Mouse (Mus musculus) lung, embryonic 16.5 days (tissue): Measurements from ENCODE around the gene Irf2. TPM values are rescaled to one million over a fixed set of nuclear protein-coding genes. Genes with fewer than 3 reads are reported as not detected.

ENCODE experiments used
- ATAC-seq: fragments of 200-750 bp; cut with Nextera tagmentation; 2 replicates; pipeline ENCODE4 v1.8.0; 2017; ENCODE audit warnings: low read depth, mild to moderate bottlenecking, moderate library complexity
- H3K27ac ChIP-seq: fragments of 300-500 bp; sonication (generic); 2 replicates; pipeline ENCODE4 v1.5.1; 2014; ENCODE audit warnings: mild to moderate bottlenecking, control low read depth, low read length
- H3K27me3 ChIP-seq: fragments of 300-500 bp; sonication (generic); 2 replicates; pipeline ENCODE4 v1.6.1; 2014; ENCODE audit warnings: low read depth, low read length, mixed read lengths; ENCODE audit not compliant: control insufficient read depth, insufficient read depth
- H3K36me3 ChIP-seq: fragments of 300-500 bp; sonication (generic); 2 replicates; pipeline ENCODE4 v1.6.1; 2014; ENCODE audit warnings: low read length; ENCODE audit not compliant: control insufficient read depth, insufficient read depth
- H3K4me1 ChIP-seq: fragments of 300-500 bp; sonication (generic); replicated peaks from 2 replicates; pipeline ENCODE4 v1.6.1; 2014; ENCODE audit warnings: low read length, mixed read lengths; ENCODE audit not compliant: control insufficient read depth, insufficient read depth
- H3K4me2 ChIP-seq: fragments of 300-500 bp; sonication (generic); 2 replicates; pipeline ENCODE4 v1.6.1; 2014; ENCODE audit warnings: low read depth, low read length, control low read depth
- H3K4me3 ChIP-seq: fragments of 300-500 bp; sonication (generic); 2 replicates; pipeline ENCODE4 v1.5.1; 2014; ENCODE audit warnings: mild to moderate bottlenecking, low read length, control low read depth
- H3K9ac ChIP-seq: fragments of 300-500 bp; sonication (generic); 2 replicates; pipeline ENCODE4 v1.6.1; 2014; ENCODE audit warnings: low read length, control low read depth
- H3K9me3 ChIP-seq: fragments of 300-500 bp; sonication (generic); 2 replicates; pipeline ENCODE4 v1.6.1; 2016; ENCODE audit warnings: low read length; ENCODE audit not compliant: control insufficient read depth
- WGBS: fragments of 180-500 bp; shearing (Covaris S2); extraction: QIAGEN DNeasy Blood & Tissue Kit; methylation state at CpG from one replicate; pipeline ENCODE4 v1.1.7; 2014; 5-methylcytosine and 5-hydroxymethylcytosine counted together
- polyA plus RNA-seq: library from polyadenylated mRNA; unstranded; fragments of >200 nt; fragmentation: Nextera tagmentation; extraction: Ambion mirVana; gene quantifications from 2 replicates; pipeline ENCODE4 v1.2.1, GENCODE M21; 2015

The Irf2 gene
- polyA plus RNA-seq, 1 experiment from 2014 or later, result 38.3 TPM

GRCm38 (mm10) chr8:46836011-46836652 is 96.6 kb downstream of the Irf2 start:
- Histone ChIP-seq H3K27ac (no peak overlapping the region), H3K9me3 (no peaks in the 10 kb centered on the region), H3K9ac (no peak overlapping the region), H3K4me1 (no peaks in the 10 kb centered on the region), H3K36me3 (peaks cover 17% of the 10 kb centered on the region), H3K4me3 (no peak overlapping the region), H3K4me2 (no peak overlapping the region), H3K27me3 (no peaks in the 10 kb centered on the region)
- WGBS, result 80% methylated on average over 8 of the region's 8 CpGs
- ATAC-seq, result no peak

DNA sequence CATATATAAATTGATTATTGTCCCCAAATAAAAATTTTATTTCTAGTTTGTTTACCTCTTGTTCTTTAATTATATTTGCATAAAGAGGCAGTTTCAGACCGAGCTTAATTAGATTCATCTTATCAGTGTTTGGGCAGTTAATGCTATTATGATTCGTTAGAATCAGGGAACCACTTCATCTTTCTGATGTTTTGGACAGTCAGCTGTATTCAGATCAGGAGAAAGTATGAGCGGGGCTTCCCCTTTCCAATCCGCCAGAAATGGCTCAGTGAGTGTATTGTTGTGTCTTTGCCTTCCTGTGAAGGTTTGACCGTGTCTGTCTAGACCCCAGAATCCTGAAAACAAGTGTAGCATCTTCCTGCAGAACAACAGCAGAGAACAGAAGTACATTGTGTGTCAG is 97.4 kb downstream of the Irf2 start:
- ATAC-seq, result no peak
- H3K4me3 ChIP-seq, result no peak overlapping the region
- no peak overlapping the region for H3K4me2 ChIP-seq
- H3K36me3 ChIP-seq, result peaks cover 17% of the 10 kb centered on the region
- 70% methylated on average over 5 of the region's 5 CpGs for WGBS
- no peak overlapping the region for H3K9ac ChIP-seq
- 0 out of 2 replicates have a peak, but pooled peaks cover 3% of the 10 kb centered on the region for H3K4me1 ChIP-seq
- H3K27me3 ChIP-seq, result no peaks in the 10 kb centered on the region
- no peaks in the 10 kb centered on the region for H3K9me3 ChIP-seq
- no peak overlapping the region for H3K27ac ChIP-seq

- no peak overlapping the region for H3K9ac ChIP-seq
- H3K4me1 ChIP-seq, result peaks cover 13% of the 10 kb centered on the region
- 61% methylated on average over 5 of the region's 5 CpGs for WGBS
- H3K27me3 ChIP-seq, result no peaks in the 10 kb centered on the region
- no peak overlapping the region for H3K4me3 ChIP-seq
- no peak overlapping the region for H3K4me2 ChIP-seq
- ATAC-seq, result no peak
- no peaks in the 10 kb centered on the region for H3K9me3 ChIP-seq
- H3K27ac ChIP-seq, result no peak overlapping the region
- peaks cover 17% of the 10 kb centered on the region for H3K36me3 ChIP-seq
These were observed 98.5 kb downstream of the Irf2 start for GRCm38 (mm10) chr8:46838052-46838451.

- ATAC-seq, result no peak
- Histone ChIP-seq H3K4me1 (peaks cover 27% of the 10 kb centered on the region), H3K27ac (no peak overlapping the region), H3K4me3 (no peak overlapping the region), H3K4me2 (no peak overlapping the region), H3K9me3 (no peaks in the 10 kb centered on the region), H3K27me3 (no peaks in the 10 kb centered on the region), H3K36me3 (peaks cover 17% of the 10 kb centered on the region), H3K9ac (no peak overlapping the region)
- WGBS, result 85% methylated on average over 4 of the region's 4 CpGs
These were observed 100.9 kb downstream of the Irf2 start for GRCm38 (mm10) chr8:46840390-46840789.

GRCm38 (mm10) chr8:46840791-46841190 is 101.3 kb downstream of the Irf2 start:
- H3K27ac ChIP-seq, result no peak overlapping the region
- no peak overlapping the region for H3K9ac ChIP-seq
- WGBS, result 93% methylated on average over 10 of the region's 10 CpGs
- H3K36me3 ChIP-seq, result peaks cover 18% of the 10 kb centered on the region
- H3K4me1 ChIP-seq, result peaks cover 27% of the 10 kb centered on the region
- no peaks in the 10 kb centered on the region for H3K9me3 ChIP-seq
- ATAC-seq, result no peak
- no peaks in the 10 kb centered on the region for H3K27me3 ChIP-seq
- H3K4me3 ChIP-seq, result no peak overlapping the region
- no peak overlapping the region for H3K4me2 ChIP-seq

DNA sequence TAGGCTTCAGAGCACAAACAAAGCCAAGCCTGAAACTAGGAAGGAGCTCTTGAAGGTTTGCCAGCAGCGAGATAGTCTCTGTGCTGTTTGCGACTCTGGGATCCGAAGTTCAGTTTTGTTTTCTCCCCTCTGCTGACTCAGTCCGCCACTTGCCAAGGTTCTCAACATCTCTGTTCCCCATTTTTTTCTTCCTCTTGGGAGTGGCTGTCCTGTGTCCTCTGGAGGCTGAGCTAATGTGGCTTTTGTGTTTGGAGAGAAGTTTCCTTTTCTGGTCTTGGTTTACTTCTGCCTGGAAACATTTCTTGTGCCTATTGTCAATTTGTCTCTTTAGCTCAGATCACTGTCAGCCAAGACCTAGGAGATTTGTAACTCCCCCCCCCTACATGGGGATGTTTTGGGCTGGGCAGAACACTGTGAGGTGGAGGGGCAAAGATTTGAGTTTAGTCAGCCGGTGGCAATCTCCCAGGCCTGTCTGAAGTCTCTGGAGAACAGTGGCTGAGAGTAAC is 103.2 kb downstream of the Irf2 start:
- peak overlapping the region; percentile 32 for H3K4me2 ChIP-seq
- no peaks in the 10 kb centered on the region for H3K9me3 ChIP-seq
- H3K27me3 ChIP-seq, result no peaks in the 10 kb centered on the region
- H3K9ac ChIP-seq, result peak overlapping the region; percentile 52
- peak; percentile 75 for ATAC-seq
- WGBS, result 11% methylated on average over 5 of the region's 5 CpGs
- H3K4me3 ChIP-seq, result no peak overlapping the region
- peaks cover 27% of the 10 kb centered on the region for H3K4me1 ChIP-seq
- H3K27ac ChIP-seq, result peak overlapping the region; percentile 96
- H3K36me3 ChIP-seq, result peaks cover 28% of the 10 kb centered on the region

DNA sequence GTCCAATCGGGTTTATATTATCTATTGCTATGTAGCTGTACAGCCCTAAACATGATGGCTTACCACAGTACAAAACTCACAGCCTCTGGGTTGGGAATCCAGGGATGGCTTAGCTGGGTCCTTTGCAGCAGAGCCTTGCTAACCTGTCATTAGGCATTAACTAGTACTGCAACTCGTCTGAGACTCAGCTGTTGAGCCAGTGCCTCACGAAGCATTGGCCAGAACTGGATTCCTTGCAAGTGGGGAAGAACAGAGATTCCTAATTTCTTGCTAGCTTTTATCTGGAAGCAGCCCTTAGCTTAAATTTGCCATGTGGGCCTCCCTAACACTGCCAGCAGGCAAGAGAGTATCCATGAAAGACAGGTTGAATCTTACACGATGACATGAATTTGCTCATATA is 104.3 kb downstream of the Irf2 start:
- no peak overlapping the region for H3K9ac ChIP-seq
- H3K36me3 ChIP-seq, result peaks cover 25% of the 10 kb centered on the region
- H3K4me2 ChIP-seq, result no peak overlapping the region
- 85% methylated on average over 4 of the region's 4 CpGs for WGBS
- no peak for ATAC-seq
- H3K27ac ChIP-seq, result peak overlapping the region; percentile 82
- H3K27me3 ChIP-seq, result no peaks in the 10 kb centered on the region
- H3K9me3 ChIP-seq, result no peaks in the 10 kb centered on the region
- no peak overlapping the region for H3K4me3 ChIP-seq
- peaks cover 30% of the 10 kb centered on the region for H3K4me1 ChIP-seq

DNA sequence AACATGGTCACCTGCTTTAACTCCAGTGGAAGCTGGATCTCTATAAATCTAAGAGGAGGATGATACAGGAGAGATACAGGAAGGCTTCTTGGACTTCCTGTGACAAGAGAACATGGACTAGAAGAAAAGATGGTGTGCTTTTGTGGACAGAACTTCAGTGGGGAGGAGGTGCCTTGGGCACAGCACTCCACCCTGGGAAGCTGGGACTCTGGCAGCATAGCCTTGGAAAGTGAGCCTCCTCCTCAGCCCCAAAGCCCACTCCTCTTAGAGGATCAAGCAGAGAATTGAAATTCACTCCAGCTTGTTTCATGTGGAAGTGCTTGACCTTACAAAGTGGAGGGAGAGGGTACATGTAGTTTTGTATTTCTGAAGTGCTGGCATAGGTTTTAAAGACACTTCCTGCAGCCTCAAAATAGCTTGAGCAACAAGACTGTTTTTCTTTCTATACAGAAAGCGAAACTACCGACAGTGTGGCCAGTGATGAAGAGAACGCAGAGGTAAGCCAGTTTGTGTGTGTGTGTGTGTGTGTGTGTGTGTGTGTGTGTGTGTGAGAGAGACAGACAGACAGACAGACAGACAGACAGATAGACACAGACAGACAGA is 104.9 kb downstream of the Irf2 start:
- H3K9ac ChIP-seq, result no peak overlapping the region
- peak overlapping the region; percentile 82 for H3K27ac ChIP-seq
- peaks cover 19% of the 10 kb centered on the region for H3K36me3 ChIP-seq
- no peak overlapping the region for H3K4me3 ChIP-seq
- peaks cover 35% of the 10 kb centered on the region for H3K4me1 ChIP-seq
- no peak for ATAC-seq
- peak overlapping the region; percentile 5; the same call in 1 of the 2 replicates for H3K4me2 ChIP-seq
- 62% methylated on average over 3 of the region's 3 CpGs for WGBS
- H3K9me3 ChIP-seq, result no peaks in the 10 kb centered on the region
- H3K27me3 ChIP-seq, result no peaks in the 10 kb centered on the region

GRCm38 (mm10) chr8:46844974-46845774 is 105.6 kb downstream of the Irf2 start:
- 0 out of 2 replicates have a peak overlapping the region, but pooled peaks have one; percentile 5 for H3K4me2 ChIP-seq
- 57% methylated on average over 7 of the region's 7 CpGs for WGBS
- H3K27me3 ChIP-seq, result no peaks in the 10 kb centered on the region
- H3K9ac ChIP-seq, result no peak overlapping the region
- H3K27ac ChIP-seq, result peak overlapping the region; percentile 82
- no peaks in the 10 kb centered on the region for H3K9me3 ChIP-seq
- H3K36me3 ChIP-seq, result peaks cover 16% of the 10 kb centered on the region
- peak; percentile 72 for ATAC-seq
- H3K4me1 ChIP-seq, result peaks cover 37% of the 10 kb centered on the region
- H3K4me3 ChIP-seq, result no peak overlapping the region
